Mouse (Mus musculus) midbrain, embryonic 11.5 days (tissue): ENCODE results near the gene Epb41l4b. TPM values are rescaled to one million over a fixed set of nuclear protein-coding genes. Genes with fewer than 3 reads are reported as not detected.

Experiments used
- ATAC-seq: fragments of 200-750 bp; cut with Nextera tagmentation; 2 replicates; pipeline ENCODE4 v1.8.0; 2017; ENCODE audit warnings: moderate TSS enrichment, moderate library complexity; ENCODE audit not compliant: low FRiP score
- DNase-seq: peaks from one replicate; pipeline ENCODE4 v3.0.0; 2015; ENCODE audit warnings: low spot score; ENCODE audit errors: missing footprints
- H3K27ac ChIP-seq: fragments of 300-500 bp; sonication (generic); 2 replicates; pipeline ENCODE4 v1.5.1; 2014; ENCODE audit warnings: low read depth, low read length
- H3K27me3 ChIP-seq: fragments of 300-500 bp; sonication (generic); 2 replicates; pipeline ENCODE4 v1.6.1; 2014; ENCODE audit warnings: mild to moderate bottlenecking, low read length, moderate library complexity, mixed read lengths; ENCODE audit not compliant: control insufficient read depth, insufficient read depth
- H3K36me3 ChIP-seq: fragments of 300-500 bp; sonication (generic); 2 replicates; pipeline ENCODE4 v1.6.1; 2014; ENCODE audit warnings: mild to moderate bottlenecking, low read length, moderate library complexity, mixed read lengths; ENCODE audit not compliant: control insufficient read depth, insufficient read depth
- H3K4me1 ChIP-seq: fragments of 300-500 bp; sonication (generic); 2 replicates; pipeline ENCODE4 v1.6.1; 2014; ENCODE audit warnings: low read length; ENCODE audit not compliant: control insufficient read depth, insufficient read depth
- H3K4me2 ChIP-seq: fragments of 300-500 bp; sonication (generic); 2 replicates; pipeline ENCODE4 v1.6.1; 2014; ENCODE audit warnings: mild to moderate bottlenecking, moderate library complexity
- H3K4me3 ChIP-seq: fragments of 300-500 bp; sonication (generic); 2 replicates; pipeline ENCODE4 v1.5.1; 2014; ENCODE audit warnings: low read depth, low read length
- H3K9ac ChIP-seq: fragments of 300-500 bp; sonication (generic); 2 replicates; pipeline ENCODE4 v1.6.1; 2014; ENCODE audit warnings: low read length
- H3K9me3 ChIP-seq: fragments of 300-500 bp; sonication (generic); 2 replicates; pipeline ENCODE4 v1.6.1; 2016; ENCODE audit warnings: low read length; ENCODE audit not compliant: control insufficient read depth
- WGBS: fragments of 180-500 bp; shearing (Covaris S2); extraction: QIAGEN DNeasy Blood & Tissue Kit; methylation state at CpG from one replicate; pipeline ENCODE4 v1.1.7; 2014; 5-methylcytosine and 5-hydroxymethylcytosine counted together
- polyA plus RNA-seq: library from polyadenylated mRNA; unstranded; fragments of >200 nt; fragmentation: Nextera tagmentation; extraction: Ambion mirVana; gene quantifications from 2 replicates; pipeline ENCODE4 v1.2.1, GENCODE M21; 2014

Gene Epb41l4b
- polyA plus RNA-seq, 1 experiment from 2014 or later: 0.51 TPM

DNA sequence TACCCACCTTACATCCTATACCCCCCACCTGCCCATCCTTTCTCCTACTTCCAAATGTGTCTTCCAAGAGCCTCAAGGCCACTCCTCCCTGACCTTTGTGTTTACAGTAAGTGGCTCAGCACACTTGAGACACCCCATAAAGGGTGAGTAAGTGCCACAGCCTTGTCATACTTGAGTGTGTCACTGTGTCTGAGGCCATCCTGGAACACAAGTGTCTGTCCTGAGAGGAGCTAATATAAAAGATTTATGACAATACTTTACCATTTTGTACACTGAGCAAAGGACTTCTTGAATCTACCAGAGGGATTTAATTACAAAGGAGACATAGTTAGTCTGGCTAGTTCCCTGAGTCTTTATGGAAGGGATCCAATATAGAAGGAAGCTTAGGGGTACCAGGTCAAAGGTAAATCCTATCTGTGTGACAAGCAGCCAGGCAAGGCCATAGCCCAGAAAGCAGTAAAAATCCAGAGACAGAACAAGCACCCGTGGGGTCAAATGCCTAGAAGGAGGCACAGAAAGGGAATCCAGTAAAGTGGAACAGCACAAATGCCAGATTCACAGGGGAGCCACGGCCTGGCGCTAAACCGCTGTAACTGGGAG is 2.9 kb downstream of the Epb41l4b start:
- Histone ChIP-seq H3K4me1 (peaks cover 15% of the 10 kb centered on the region), H3K4me3 (no peak overlapping the region), H3K4me2 (no peak overlapping the region), H3K9ac (no peak overlapping the region), H3K36me3 (no peaks in the 10 kb centered on the region), H3K9me3 (no peaks in the 10 kb centered on the region), H3K27me3 (peaks cover 28% of the 10 kb centered on the region), H3K27ac (no peak overlapping the region)
- ATAC-seq (no peak), DNase-seq (no peak)
- 30% methylated on average over 4 of the region's 4 CpGs for WGBS

DNA sequence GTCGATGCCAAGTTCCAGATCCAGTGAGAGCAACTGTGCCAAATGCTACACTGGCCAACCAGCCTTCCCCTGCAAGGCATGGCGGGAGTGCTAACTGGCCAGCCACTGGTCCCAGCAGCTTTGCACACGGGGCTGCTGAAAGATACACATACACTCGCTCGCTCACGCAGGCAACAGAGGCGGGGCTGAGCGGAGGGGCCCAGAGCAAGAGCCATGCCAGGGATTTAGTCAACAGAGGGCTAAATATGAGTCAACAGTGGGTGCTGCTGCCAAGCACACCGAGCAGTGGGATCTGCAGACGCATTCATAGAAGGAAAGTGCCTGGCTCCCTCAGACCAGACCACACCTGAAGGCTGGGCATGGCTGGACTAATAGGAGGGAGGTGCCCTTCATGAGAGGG is 3.8 kb downstream of the Epb41l4b start:
- no peak for ATAC-seq
- peaks cover 26% of the 10 kb centered on the region for H3K27me3 ChIP-seq
- WGBS: 73% methylated on average over 10 of the region's 10 CpGs
- DNase-seq: no peak
- H3K9me3 ChIP-seq: no peaks in the 10 kb centered on the region
- H3K27ac ChIP-seq: no peak overlapping the region
- H3K4me1 ChIP-seq: peaks cover 15% of the 10 kb centered on the region
- no peak overlapping the region for H3K4me2 ChIP-seq
- H3K9ac ChIP-seq: no peak overlapping the region
- H3K4me3 ChIP-seq: no peak overlapping the region
- no peaks in the 10 kb centered on the region for H3K36me3 ChIP-seq

DNA sequence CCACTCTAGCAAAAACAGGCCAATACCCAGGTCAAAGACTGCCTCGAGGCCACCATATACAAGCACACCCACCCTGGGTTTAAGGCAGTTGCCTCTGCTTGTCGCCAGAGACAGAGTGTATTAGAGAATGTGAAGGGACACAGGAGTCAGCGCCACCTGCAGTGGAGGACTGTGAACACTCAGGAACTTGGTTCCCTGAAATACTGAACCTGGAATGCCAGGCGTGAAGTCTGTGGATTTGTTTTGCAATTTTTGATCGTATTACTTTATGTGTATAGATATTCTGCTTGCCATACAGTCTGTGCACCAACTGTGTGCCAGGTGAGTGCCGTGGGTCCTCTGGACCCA is 5.2 kb downstream of the Epb41l4b start:
- no peak for ATAC-seq
- no peak overlapping the region for H3K9ac ChIP-seq
- peaks cover 15% of the 10 kb centered on the region for H3K4me1 ChIP-seq
- H3K4me2 ChIP-seq: no peak overlapping the region
- H3K36me3 ChIP-seq: no peaks in the 10 kb centered on the region
- no peaks in the 10 kb centered on the region for H3K9me3 ChIP-seq
- no peak overlapping the region for H3K27ac ChIP-seq
- H3K4me3 ChIP-seq: no peak overlapping the region
- no peak for DNase-seq
- peaks cover 25% of the 10 kb centered on the region for H3K27me3 ChIP-seq
- WGBS: 72% methylated on average over 6 of the region's 6 CpGs

DNA sequence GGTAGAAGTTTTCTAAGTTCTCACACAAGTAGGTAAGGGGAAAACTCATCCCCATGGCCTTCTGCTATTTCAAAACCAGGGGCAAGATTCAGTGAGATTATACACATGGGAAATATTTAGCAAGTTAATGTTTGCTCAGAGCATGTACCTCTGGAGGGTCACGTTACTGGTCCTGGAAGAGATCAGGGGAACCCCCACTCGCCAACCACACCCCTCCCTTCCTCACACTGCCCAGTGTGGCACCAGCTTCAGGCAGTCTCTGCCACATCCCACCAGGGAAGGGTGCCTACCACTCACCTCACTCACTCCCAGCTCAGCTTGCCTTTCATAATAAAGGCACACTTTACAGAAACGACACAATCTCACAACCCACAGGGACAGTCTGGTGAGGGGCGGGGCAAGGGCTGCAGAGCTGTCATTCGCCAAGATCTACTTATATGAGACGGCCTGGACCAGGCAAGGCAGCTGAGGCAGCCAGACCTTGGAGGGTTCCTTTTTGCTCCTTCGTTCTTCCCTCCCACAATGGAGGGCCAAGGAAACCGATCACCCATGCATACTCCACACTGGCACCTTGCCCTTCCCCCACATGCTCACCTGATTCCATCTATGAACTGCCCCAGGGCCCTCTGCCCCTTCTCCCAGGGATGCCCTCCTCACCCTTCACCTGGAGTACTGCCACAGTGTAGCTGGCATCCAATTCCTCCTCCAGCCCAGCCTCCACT is 5.7 kb downstream of the Epb41l4b start:
- Histone ChIP-seq H3K4me2 (no peak overlapping the region), H3K9ac (no peak overlapping the region), H3K4me3 (no peak overlapping the region), H3K9me3 (no peaks in the 10 kb centered on the region), H3K4me1 (peaks cover 13% of the 10 kb centered on the region), H3K36me3 (no peaks in the 10 kb centered on the region), H3K27me3 (peaks cover 23% of the 10 kb centered on the region), H3K27ac (no peak overlapping the region)
- WGBS: 76% methylated on average over 8 of the region's 8 CpGs
- no peak for DNase-seq
- no peak for ATAC-seq

DNA sequence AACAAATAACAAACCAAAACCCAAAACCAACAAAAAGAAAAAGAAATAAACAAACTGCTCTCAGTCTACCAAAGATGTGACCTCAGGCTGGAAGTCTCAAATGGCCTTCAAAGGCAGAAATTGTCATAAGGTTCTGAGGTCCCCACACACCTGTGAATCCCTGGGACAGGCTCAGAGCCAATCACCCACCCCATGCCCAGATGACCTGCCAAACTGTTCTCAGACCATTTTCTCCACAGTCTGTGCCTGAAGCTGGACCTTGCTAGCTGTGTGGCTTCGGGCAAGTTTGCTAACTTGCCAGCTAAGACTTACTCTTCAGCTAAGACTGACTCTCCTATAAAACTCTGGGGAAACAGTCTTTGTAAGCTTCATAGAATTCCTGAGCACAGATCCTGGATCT is 7.8 kb downstream of the Epb41l4b start:
- Histone ChIP-seq H3K4me3 (no peak overlapping the region), H3K9ac (no peak overlapping the region), H3K4me1 (0 out of 2 replicates have a peak, but pooled peaks cover under 1% of the 10 kb centered on the region), H3K27me3 (peaks cover 3% of the 10 kb centered on the region; the same call in 1 of the 2 replicates), H3K36me3 (no peaks in the 10 kb centered on the region), H3K4me2 (no peak overlapping the region), H3K27ac (no peak overlapping the region), H3K9me3 (no peaks in the 10 kb centered on the region)
- ATAC-seq: no peak
- 85% methylated on average over 1 of the region's 1 CpGs for WGBS
- no peak for DNase-seq

DNA sequence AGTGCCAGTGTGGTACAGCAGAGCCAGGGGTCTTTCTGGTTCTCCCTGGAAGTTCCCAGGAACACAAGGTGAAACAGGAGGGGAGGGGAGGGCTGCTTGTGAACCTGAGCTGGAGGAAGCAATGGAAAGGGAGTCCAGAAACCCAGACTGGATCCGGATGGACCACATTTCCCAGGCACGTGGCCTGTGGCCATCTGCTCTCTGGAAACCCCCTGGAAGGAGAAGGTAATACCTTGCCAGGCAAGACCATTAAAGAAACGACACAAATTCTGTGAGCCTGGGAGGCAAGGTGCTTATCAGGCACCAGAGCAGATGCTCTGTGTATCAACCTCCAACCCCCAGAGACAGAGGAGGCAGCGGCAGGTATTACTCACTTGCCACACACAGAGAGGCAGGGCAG is 8.7 kb downstream of the Epb41l4b start:
- no peak for ATAC-seq
- no peaks in the 10 kb centered on the region for H3K27me3 ChIP-seq
- H3K4me3 ChIP-seq: no peak overlapping the region
- H3K36me3 ChIP-seq: no peaks in the 10 kb centered on the region
- H3K9me3 ChIP-seq: no peaks in the 10 kb centered on the region
- no peak overlapping the region for H3K9ac ChIP-seq
- no peaks in the 10 kb centered on the region for H3K4me1 ChIP-seq
- H3K27ac ChIP-seq: no peak overlapping the region
- H3K4me2 ChIP-seq: no peak overlapping the region
- 65% methylated on average over 4 of the region's 4 CpGs for WGBS
- no peak for DNase-seq

DNA sequence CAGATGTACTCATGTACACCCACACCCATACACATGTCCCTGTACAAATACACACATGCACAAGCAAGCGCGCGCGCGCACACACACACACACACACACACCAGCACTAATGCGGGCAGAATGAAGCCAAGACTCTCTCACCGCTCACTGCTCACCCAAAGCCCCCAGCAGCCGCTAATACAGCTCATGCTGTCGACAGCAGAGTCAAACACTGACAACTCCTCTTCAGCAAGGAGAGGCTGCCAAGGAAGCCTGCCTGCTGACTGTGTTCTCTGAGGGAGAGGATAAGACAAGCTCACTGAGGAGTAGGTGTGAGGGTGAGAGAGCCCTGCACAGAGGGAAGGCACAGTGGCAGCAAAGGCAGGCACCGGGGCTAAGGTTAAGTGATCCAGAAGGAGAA is 11.4 kb downstream of the Epb41l4b start:
- Histone ChIP-seq H3K4me3 (no peak overlapping the region), H3K4me2 (no peak overlapping the region), H3K36me3 (no peaks in the 10 kb centered on the region), H3K4me1 (no peaks in the 10 kb centered on the region), H3K9ac (no peak overlapping the region), H3K9me3 (no peaks in the 10 kb centered on the region), H3K27ac (no peak overlapping the region), H3K27me3 (no peaks in the 10 kb centered on the region)
- no peak for DNase-seq
- ATAC-seq: no peak
- 89% methylated on average over 10 of the region's 10 CpGs for WGBS

DNA sequence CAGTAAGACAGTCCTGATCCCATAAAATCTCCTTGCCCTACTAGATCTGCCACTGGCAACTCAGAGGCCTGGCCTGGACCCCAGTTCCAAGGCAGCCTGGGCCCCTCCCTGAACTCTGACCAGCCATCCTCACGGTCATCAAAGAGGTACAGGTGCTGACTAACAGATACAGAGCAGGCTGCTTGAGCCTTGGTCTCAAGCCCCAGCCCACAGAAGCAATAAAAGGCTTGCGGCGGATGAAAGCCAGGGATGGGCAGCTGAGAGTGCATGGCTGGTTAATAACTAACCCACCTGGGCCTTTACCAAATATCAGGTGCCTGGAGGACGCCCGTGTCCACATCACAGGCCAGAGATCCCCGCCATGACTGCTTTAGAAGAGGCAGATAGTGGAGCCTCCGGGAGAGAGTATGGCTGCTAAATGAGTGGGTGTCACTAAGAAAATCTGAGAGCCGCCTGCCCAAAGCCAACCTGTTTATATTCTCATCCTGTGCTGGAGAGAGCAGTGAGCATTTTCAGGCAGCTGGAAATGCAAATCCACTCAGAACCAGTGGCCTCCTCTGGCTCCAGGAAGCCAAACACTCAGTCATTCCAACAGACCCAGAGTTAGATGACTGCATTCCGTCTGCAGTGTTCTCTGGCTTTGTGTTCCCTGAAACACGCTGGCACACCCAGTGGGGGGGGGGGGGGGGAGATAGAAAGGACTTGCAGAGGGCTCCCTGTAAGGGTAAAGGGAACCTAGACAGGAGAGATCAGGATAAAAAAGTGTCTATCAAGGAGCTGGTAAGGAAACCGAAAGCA is 13.3 kb downstream of the Epb41l4b start:
- Histone ChIP-seq H3K9ac (no peak overlapping the region), H3K4me1 (no peaks in the 10 kb centered on the region), H3K27me3 (no peaks in the 10 kb centered on the region), H3K4me2 (no peak overlapping the region), H3K9me3 (no peaks in the 10 kb centered on the region), H3K36me3 (no peaks in the 10 kb centered on the region), H3K4me3 (no peak overlapping the region), H3K27ac (no peak overlapping the region)
- DNase-seq (no peak), ATAC-seq (no peak)
- WGBS: 74% methylated on average over 11 of the region's 11 CpGs

DNA sequence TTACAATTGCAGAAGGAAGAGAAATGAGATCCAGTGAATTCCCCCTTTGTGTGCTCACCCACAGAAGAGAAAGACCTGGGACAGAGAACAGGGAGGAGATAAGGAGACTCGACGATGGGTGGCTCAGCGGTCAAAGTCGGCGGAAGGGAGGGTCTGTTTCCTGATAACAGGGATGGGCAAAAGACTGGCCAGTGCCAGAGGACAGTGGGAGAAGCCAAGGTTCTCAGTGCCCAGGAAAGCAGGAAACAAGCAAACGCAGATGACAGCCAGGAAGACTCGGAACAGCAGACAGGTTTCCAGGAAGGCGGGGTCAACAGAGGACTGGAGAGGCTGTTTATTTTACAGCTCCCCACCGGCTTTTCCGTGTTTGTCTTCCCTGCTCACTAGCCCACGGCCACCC is 20.2 kb downstream of the Epb41l4b start:
- no peak overlapping the region for H3K9ac ChIP-seq
- no peaks in the 10 kb centered on the region for H3K9me3 ChIP-seq
- H3K4me1 ChIP-seq: no peaks in the 10 kb centered on the region; the same call in 1 of the 2 replicates
- no peak for ATAC-seq
- 61% methylated on average over 11 of the region's 11 CpGs for WGBS
- H3K36me3 ChIP-seq: no peaks in the 10 kb centered on the region
- H3K27me3 ChIP-seq: no peaks in the 10 kb centered on the region
- H3K27ac ChIP-seq: no peak overlapping the region
- DNase-seq: no peak
- H3K4me3 ChIP-seq: no peak overlapping the region
- no peak overlapping the region for H3K4me2 ChIP-seq
